Mouse (Mus musculus): ENCODE measurements at regions not wholly inside any gene's neighbourhood (a gene's known extent, or its start where the extent isn't known, plus 50 kb on each side); places are given as distances from the start of the nearest gene placed in this dataset.

GRCm38 (mm10) chr7:113110867-113111508 is 96.3 kb upstream of the Arntl start:
- in situ Hi-C loops (cut with MboI, MseI) = loop anchor here in 1 of 2 experiments (10.0 kb wide), 1 partner anchor 706 kb away; no protein-coding TSS in a partner anchor

- in situ Hi-C loops (cut with MboI, MseI) = loop anchor here in 1 of 2 experiments (10.0 kb wide), 1 partner anchor 709 kb away; no protein-coding TSS in a partner anchor
Measured at GRCm38 (mm10) chr7:113113266-113113893, 93.9 kb upstream of the Arntl start.

GRCm38 (mm10) chr7:113117599-113117998 is 89.7 kb upstream of the Arntl start:
- in situ Hi-C loops (cut with MboI, MseI) = loop anchor here (5.0 to 10.0 kb wide), 3 partner anchors 185 to 713 kb away; no protein-coding TSS in a partner anchor

GRCm38 (mm10) chr7:113121911-113122319 is 85.3 kb upstream of the Arntl start:
- in situ Hi-C loops (cut with MboI, MseI) = no loop called here

GRCm38 (mm10) chr7:113126010-113126409 is 81.3 kb upstream of the Arntl start:
- in situ Hi-C loops (cut with MboI, MseI) = no loop called here

- in situ Hi-C loops (cut with MboI, MseI) = no loop called here
Measured at GRCm38 (mm10) chr7:113130552-113130951, 76.7 kb upstream of the Arntl start.

- in situ Hi-C loops (cut with MboI, MseI) = no loop called here
Measured at GRCm38 (mm10) chr7:113131945-113132538, 75.2 kb upstream of the Arntl start.

- in situ Hi-C loops (cut with MboI, MseI) = no loop called here
Measured at GRCm38 (mm10) chr7:113133891-113134290, 73.4 kb upstream of the Arntl start.

GRCm38 (mm10) chr7:113140011-113140438 is 67.2 kb upstream of the Arntl start:
- in situ Hi-C loops (cut with MboI, MseI) = loop anchor here (5.0 to 10.0 kb wide), 2 partner anchors 112 to 1115 kb away; partner anchors contain the start of gene Usp47 (in 1 of the 2)

- in situ Hi-C loops (cut with MboI, MseI) = loop anchor here (5.0 to 10.0 kb wide), 2 partner anchors 110 to 1117 kb away; partner anchors contain the start of gene Usp47 (in 1 of the 2)
Measured at GRCm38 (mm10) chr7:113141846-113142683, 65.2 kb upstream of the Arntl start.

- in situ Hi-C loops (cut with MboI, MseI) = loop anchor here (5.0 to 10.0 kb wide), 2 partner anchors 109 to 1119 kb away; partner anchors contain the start of gene Usp47 (in 1 of the 2)
Measured at GRCm38 (mm10) chr7:113143552-113143951, 63.7 kb upstream of the Arntl start.

- in situ Hi-C loops (cut with MboI, MseI) = loop anchor here in 1 of 2 experiments (10.0 kb wide), 1 partner anchor 1120 kb away; the partner anchor contains the start of gene Usp47
Measured at GRCm38 (mm10) chr7:113145046-113145445, 62.2 kb upstream of the Arntl start.

- in situ Hi-C loops (cut with MboI, MseI) = loop anchor here in 1 of 2 experiments (10.0 kb wide), 1 partner anchor 1121 kb away; the partner anchor contains the start of gene Usp47
Measured at GRCm38 (mm10) chr7:113146108-113146507, 61.2 kb upstream of the Arntl start.

GRCm38 (mm10) chr7:113146526-113146925 is 60.7 kb upstream of the Arntl start:
- in situ Hi-C loops (cut with MboI, MseI) = loop anchor here in 1 of 2 experiments (10.0 kb wide), 1 partner anchor 1122 kb away; the partner anchor contains the start of gene Usp47

GRCm38 (mm10) chr7:113147391-113148332 is 59.6 kb upstream of the Arntl start:
- in situ Hi-C loops (cut with MboI, MseI) = loop anchor here in 1 of 2 experiments (10.0 kb wide), 1 partner anchor 1123 kb away; the partner anchor contains the start of gene Usp47

GRCm38 (mm10) chr7:113148700-113149099 is 58.6 kb upstream of the Arntl start:
- in situ Hi-C loops (cut with MboI, MseI) = loop anchor here in 1 of 2 experiments (10.0 kb wide), 1 partner anchor 1124 kb away; the partner anchor contains the start of gene Usp47

- in situ Hi-C loops (cut with MboI, MseI) = loop anchor here in 1 of 2 experiments (10.0 kb wide), 1 partner anchor 1125 kb away; the partner anchor contains the start of gene Usp47
Measured at GRCm38 (mm10) chr7:113149966-113150470, 57.2 kb upstream of the Arntl start.

GRCm38 (mm10) chr7:113150789-113151188 is 56.5 kb upstream of the Arntl start:
- in situ Hi-C loops (cut with MboI, MseI) = no loop called here

GRCm38 (mm10) chr7:113151499-113151898 is 55.8 kb upstream of the Arntl start:
- in situ Hi-C loops (cut with MboI, MseI) = no loop called here

All from T-helper 17 cell (primary cell).